Mouse (Mus musculus): ENCODE measurements around the gene Stx11. TPM values are rescaled to one million over a fixed set of nuclear protein-coding genes. Genes with fewer than 3 reads are reported as not detected.

The Stx11 gene
- polyA plus RNA-seq, 1 experiment from 2014 or later, result 8.9 TPM

GRCm38 (mm10) chr10:12922574-12923353, 41.3 kb downstream of the Stx11 start:
- peak overlapping the region; percentile 74 for H3K9ac ChIP-seq (replicated peaks; ENCODE audit: low read depth)
- H3K27me3 ChIP-seq (replicated peaks; ENCODE audit: insufficient read depth, low read length), result no peaks in the 10 kb centered on the region
- no peaks in the 10 kb centered on the region for H3K9me3 ChIP-seq (ENCODE audit: low read length)
- H3K27ac ChIP-seq (ENCODE audit: low read length), result peak overlapping the region; percentile 92
- H3K36me3 ChIP-seq (ENCODE audit: insufficient read depth, low read length), result no peaks in the 10 kb centered on the region
- ATAC-seq, result peak; percentile 87
- peak; percentile 91 for DNase-seq (ENCODE audit: low spot score)
- H3K4me3 ChIP-seq (ENCODE audit: low read depth, low read length), result peak overlapping the region; percentile 76
- TF ChIP-seq CTCF (IDR thresholded peaks at IDR 0.05) (peak; percentile 70), EP300 (IDR thresholded peaks at IDR 0.05) (no peak)
- H3K4me2 ChIP-seq (replicated peaks; ENCODE audit: low read depth, low read length), result peak overlapping the region; percentile 66
- no peaks in the 10 kb centered on the region; the same call in 1 of the 2 replicates for H3K4me1 ChIP-seq (ENCODE audit: insufficient read depth, low read depth, low read length)
- WGBS, result under 1% methylated on average over 55 of the region's 55 CpGs

- TF ChIP-seq CTCF (IDR thresholded peaks at IDR 0.05) (no peak), EP300 (IDR thresholded peaks at IDR 0.05) (no peak)
- WGBS, result 3% methylated on average over 13 of the region's 13 CpGs
- no peaks in the 10 kb centered on the region for H3K9me3 ChIP-seq (ENCODE audit: low read length)
- H3K4me2 ChIP-seq (replicated peaks; ENCODE audit: low read depth, low read length), result peak overlapping the region; percentile 66
- H3K9ac ChIP-seq (replicated peaks; ENCODE audit: low read depth), result peak overlapping the region; percentile 74
- H3K4me3 ChIP-seq (ENCODE audit: low read depth, low read length), result peak overlapping the region; percentile 76
- H3K36me3 ChIP-seq (ENCODE audit: insufficient read depth, low read length), result no peaks in the 10 kb centered on the region
- peak; percentile 25 for ATAC-seq
- no peak for DNase-seq (ENCODE audit: low spot score)
- no peaks in the 10 kb centered on the region for H3K27me3 ChIP-seq (replicated peaks; ENCODE audit: insufficient read depth, low read length)
- H3K4me1 ChIP-seq (ENCODE audit: insufficient read depth, low read depth, low read length), result no peaks in the 10 kb centered on the region; the same call in 1 of the 2 replicates
- H3K27ac ChIP-seq (ENCODE audit: low read length), result peak overlapping the region; percentile 92
Observed at GRCm38 (mm10) chr10:12922077-12922573, 42.0 kb downstream of the Stx11 start.

- Histone ChIP-seq H3K27me3 (replicated peaks; ENCODE audit: insufficient read depth, low read length) (no peaks in the 10 kb centered on the region), H3K9ac (replicated peaks; ENCODE audit: low read depth) (no peak overlapping the region), H3K27ac (ENCODE audit: low read length) (no peak overlapping the region), H3K9me3 (ENCODE audit: low read length) (no peaks in the 10 kb centered on the region), H3K4me1 (ENCODE audit: insufficient read depth, low read depth, low read length) (no peaks in the 10 kb centered on the region; the same call in 1 of the 2 replicates), H3K4me2 (replicated peaks; ENCODE audit: low read depth, low read length) (peak overlapping the region; percentile 66; the same call in 1 of the 2 replicates), H3K36me3 (ENCODE audit: insufficient read depth, low read length) (no peaks in the 10 kb centered on the region), H3K4me3 (ENCODE audit: low read depth, low read length) (peak overlapping the region; percentile 76)
- ATAC-seq (no peak), DNase-seq (ENCODE audit: low spot score) (peak; percentile 64)
- WGBS, result 19% methylated on average over 11 of the region's 11 CpGs
- no peak for TF ChIP-seq EP300 (IDR thresholded peaks at IDR 0.05)
- peak; percentile 22; the same call in 1 of the 2 replicates for TF ChIP-seq CTCF (IDR thresholded peaks at IDR 0.05)
Observed at GRCm38 (mm10) chr10:12921551-12922040, 42.5 kb downstream of the Stx11 start.

GRCm38 (mm10) chr10:12919287-12919686, 44.8 kb downstream of the Stx11 start:
- WGBS, result 42% methylated on average over 5 of the region's 5 CpGs
- Histone ChIP-seq H3K4me3 (ENCODE audit: low read depth, low read length) (no peak overlapping the region), H3K9ac (replicated peaks; ENCODE audit: low read depth) (no peak overlapping the region), H3K27ac (ENCODE audit: low read length) (no peak overlapping the region), H3K36me3 (ENCODE audit: insufficient read depth, low read length) (no peaks in the 10 kb centered on the region), H3K4me2 (replicated peaks; ENCODE audit: low read depth, low read length) (no peak overlapping the region), H3K4me1 (ENCODE audit: insufficient read depth, low read depth, low read length) (no peaks in the 10 kb centered on the region; the same call in 1 of the 2 replicates), H3K9me3 (ENCODE audit: low read length) (no peaks in the 10 kb centered on the region), H3K27me3 (replicated peaks; ENCODE audit: insufficient read depth, low read length) (no peaks in the 10 kb centered on the region)
- TF ChIP-seq EP300 (IDR thresholded peaks at IDR 0.05) (peak; percentile 66), CTCF (IDR thresholded peaks at IDR 0.05) (peak; percentile 74)
- ATAC-seq (peak; percentile 71), DNase-seq (ENCODE audit: low spot score) (peak; percentile 87)

- DNase-seq (ENCODE audit: low spot score), result no peak
- WGBS, result 76% methylated on average over 1 of the region's 1 CpGs
- TF ChIP-seq CTCF (IDR thresholded peaks at IDR 0.05) (no peak), EP300 (IDR thresholded peaks at IDR 0.05) (no peak)
Observed at GRCm38 (mm10) chr10:12917626-12918025, 46.5 kb downstream of the Stx11 start.

GRCm38 (mm10) chr10:12916376-12916775, 47.7 kb downstream of the Stx11 start:
- H3K9me3 ChIP-seq (ENCODE audit: low read length), result no peaks in the 10 kb centered on the region
- TF ChIP-seq CTCF (IDR thresholded peaks at IDR 0.05) (no peak), EP300 (IDR thresholded peaks at IDR 0.05) (no peak)
- no peak for ATAC-seq
- no peak for DNase-seq (ENCODE audit: low spot score)
- H3K27me3 ChIP-seq (replicated peaks; ENCODE audit: insufficient read depth, low read length), result no peaks in the 10 kb centered on the region
- H3K4me1 ChIP-seq (ENCODE audit: insufficient read depth, low read depth, low read length), result peaks cover 5% of the 10 kb centered on the region; the same call in 1 of the 2 replicates
- 77% methylated on average over 6 of the region's 6 CpGs for WGBS
- no peak overlapping the region for H3K4me2 ChIP-seq (replicated peaks; ENCODE audit: low read depth, low read length)
- no peak overlapping the region for H3K9ac ChIP-seq (replicated peaks; ENCODE audit: low read depth)
- no peak overlapping the region for H3K27ac ChIP-seq (ENCODE audit: low read length)
- H3K4me3 ChIP-seq (ENCODE audit: low read depth, low read length), result no peak overlapping the region
- H3K36me3 ChIP-seq (ENCODE audit: insufficient read depth, low read length), result no peaks in the 10 kb centered on the region

More at GRCm38 (mm10) chr10:12917626-12918025, 46.5 kb downstream of the Stx11 start:
- Histone ChIP-seq H3K27ac (ENCODE audit: low read length) (no peak overlapping the region), H3K27me3 (replicated peaks; ENCODE audit: insufficient read depth, low read length) (no peaks in the 10 kb centered on the region), H3K36me3 (ENCODE audit: insufficient read depth, low read length) (no peaks in the 10 kb centered on the region), H3K9me3 (ENCODE audit: low read length) (no peaks in the 10 kb centered on the region), H3K4me1 (ENCODE audit: insufficient read depth, low read depth, low read length) (no peaks in the 10 kb centered on the region), H3K9ac (replicated peaks; ENCODE audit: low read depth) (no peak overlapping the region), H3K4me2 (replicated peaks; ENCODE audit: low read depth, low read length) (no peak overlapping the region), H3K4me3 (ENCODE audit: low read depth, low read length) (no peak overlapping the region)
- no peak for ATAC-seq
